Mouse (Mus musculus) gonadal fat pad, adult 2 months (tissue): ENCODE data around the gene Rbp1. TPM values are rescaled to one million over a fixed set of nuclear protein-coding genes. Genes with fewer than 3 reads are reported as not detected.

Experiments
- DNase-seq: peaks from one replicate; pipeline ENCODE4 v3.0.0-alpha.2; 2012; ENCODE audit warnings: low read depth
- polyA plus RNA-seq: library from polyadenylated mRNA; depleted of rRNA; stranded (reverse); fragments of >200 nt; gene quantifications from 2 replicates; pipeline ENCODE4 v1.2.3, GENCODE M21; 2012

Gene Rbp1
- polyA plus RNA-seq, 1 experiment = 44.5 TPM

GRCm38 (mm10) chr9:98424725-98425210, 2.0 kb downstream of the Rbp1 start:
- DNase-seq = no peak

GRCm38 (mm10) chr9:98425351-98425880, 2.7 kb downstream of the Rbp1 start:
- no peak for DNase-seq

GRCm38 (mm10) chr9:98427906-98428517, 5.3 kb downstream of the Rbp1 start:
- DNase-seq = no peak

GRCm38 (mm10) chr9:98428783-98429182, 6.0 kb downstream of the Rbp1 start:
- peak; percentile 80 for DNase-seq

- no peak for DNase-seq
These were observed 7.0 kb downstream of the Rbp1 start for GRCm38 (mm10) chr9:98429806-98430205.

- peak; percentile 85 for DNase-seq
These were observed 7.8 kb downstream of the Rbp1 start for GRCm38 (mm10) chr9:98430528-98430927.

- DNase-seq = no peak
These were observed 10.3 kb downstream of the Rbp1 start for GRCm38 (mm10) chr9:98433021-98433420.

GRCm38 (mm10) chr9:98433956-98434588, 11.3 kb downstream of the Rbp1 start:
- DNase-seq = no peak

GRCm38 (mm10) chr9:98437819-98438218, 15.1 kb downstream of the Rbp1 start:
- no peak for DNase-seq

GRCm38 (mm10) chr9:98439091-98439490, 16.3 kb downstream of the Rbp1 start:
- DNase-seq = no peak

GRCm38 (mm10) chr9:98442638-98443037, 19.9 kb downstream of the Rbp1 start:
- no peak for DNase-seq

GRCm38 (mm10) chr9:98445359-98446149, 22.8 kb downstream of the Rbp1 start:
- no peak for DNase-seq

- DNase-seq = no peak
These were observed 28.2 kb downstream of the Rbp1 start for GRCm38 (mm10) chr9:98450976-98451375.

- no peak for DNase-seq
These were observed 43.9 kb downstream of the Rbp1 start for GRCm38 (mm10) chr9:98466709-98467108.

- no peak for DNase-seq
These were observed 57.5 kb downstream of the Rbp1 start for GRCm38 (mm10) chr9:98480172-98480749.

- DNase-seq = no peak
These were observed 59.5 kb downstream of the Rbp1 start for GRCm38 (mm10) chr9:98482256-98482655.

GRCm38 (mm10) chr9:98485020-98485419, 62.3 kb downstream of the Rbp1 start:
- no peak for DNase-seq

GRCm38 (mm10) chr9:98485815-98486214, 63.1 kb downstream of the Rbp1 start, which contains the start of gene Rbp2:
TSS of gene Rbp2 (plus strand) at chr9:98486115.
- DNase-seq = no peak

GRCm38 (mm10) chr9:98487273-98487672, 64.5 kb downstream of the Rbp1 start:
- DNase-seq = no peak

- DNase-seq = no peak
These were observed 66.8 kb downstream of the Rbp1 start for GRCm38 (mm10) chr9:98489532-98489931.

GRCm38 (mm10) chr9:98490128-98490527, 67.4 kb downstream of the Rbp1 start:
- DNase-seq = no peak

- no peak for DNase-seq
These were observed 68.3 kb downstream of the Rbp1 start for GRCm38 (mm10) chr9:98491071-98491470.
